Mouse (Mus musculus) mouse trophoblast stem cell (cell line): ENCODE measurements around the gene Hs6st2.

Experiments
- in situ Hi-C, 2 experiments: fragments of 300-500 bp; cut with MseI, MboI; formaldehyde crosslinking; loops; 2 replicates in 1 of 2; 3 replicates in 1 of 2; pipeline ENCODE4 v1.15.1; 2025

Hs6st2 gene

DNA sequence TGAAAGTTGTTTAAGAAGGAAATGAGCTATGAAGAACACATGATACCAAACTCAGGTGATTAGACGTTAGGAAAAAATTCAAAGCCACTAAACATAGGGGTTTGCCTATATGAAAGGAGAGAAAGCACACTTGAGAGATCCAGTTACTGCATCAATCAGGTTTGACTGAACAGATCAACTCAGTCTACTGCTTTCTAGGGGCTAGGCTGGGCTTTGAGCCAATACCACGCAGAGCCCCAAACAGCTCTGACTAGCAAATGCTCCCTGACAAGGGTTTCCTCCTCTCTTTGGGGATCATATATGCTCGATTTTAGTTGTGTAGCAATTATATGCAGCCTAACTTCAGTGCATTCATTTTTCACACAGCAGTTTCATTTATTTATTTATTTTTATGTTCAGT, 96.2 kb downstream of the Hs6st2 start:
- in situ Hi-C loops, result no loop called here

- in situ Hi-C loops, result no loop called here
Measured at GRCm38 (mm10) chrX:51581704-51582103, 100.0 kb downstream of the Hs6st2 start.

GRCm38 (mm10) chrX:51561880-51562279, 119.8 kb downstream of the Hs6st2 start:
- in situ Hi-C loops, result no loop called here

- in situ Hi-C loops, result no loop called here
Measured at GRCm38 (mm10) chrX:51539626-51540025, 142.0 kb downstream of the Hs6st2 start.

DNA sequence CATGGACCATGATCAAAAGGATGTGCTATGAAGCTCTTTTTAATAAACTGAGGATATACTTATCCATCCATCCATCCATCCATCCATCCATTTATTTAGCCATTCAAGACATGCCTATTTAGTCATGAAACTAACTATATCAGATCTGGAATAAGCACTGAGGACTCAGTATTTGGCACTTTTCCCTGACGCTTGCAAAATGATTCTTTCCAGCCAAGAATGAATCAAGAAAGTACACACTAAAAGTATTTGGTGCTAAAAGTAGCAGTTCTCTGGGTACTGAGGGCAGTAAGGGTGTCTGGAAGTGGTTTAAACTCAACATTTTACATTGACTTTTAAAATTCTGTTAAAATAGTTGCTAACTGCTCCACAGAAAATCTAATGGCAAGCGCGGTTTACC, 144.6 kb downstream of the Hs6st2 start:
- in situ Hi-C loops, result no loop called here

DNA sequence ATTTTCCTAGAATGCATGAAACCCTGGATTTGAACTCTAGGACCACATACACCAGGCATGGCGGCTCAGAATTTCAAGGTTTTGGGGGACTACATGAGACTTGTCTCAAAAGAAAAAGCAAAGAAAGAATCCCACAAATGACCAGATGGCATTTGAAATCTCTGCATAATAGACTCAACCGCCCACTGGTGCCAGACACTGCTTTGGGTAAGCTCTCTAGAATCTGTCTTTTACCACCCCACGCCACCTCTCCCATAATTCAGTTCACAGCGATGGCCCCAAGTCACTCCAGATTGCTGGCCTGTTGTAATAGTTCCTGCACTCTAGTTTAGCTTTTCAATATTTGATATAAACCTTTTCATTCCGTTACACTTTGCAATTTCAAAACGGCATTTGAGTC, 146.4 kb downstream of the Hs6st2 start:
- in situ Hi-C loops, result no loop called here

DNA sequence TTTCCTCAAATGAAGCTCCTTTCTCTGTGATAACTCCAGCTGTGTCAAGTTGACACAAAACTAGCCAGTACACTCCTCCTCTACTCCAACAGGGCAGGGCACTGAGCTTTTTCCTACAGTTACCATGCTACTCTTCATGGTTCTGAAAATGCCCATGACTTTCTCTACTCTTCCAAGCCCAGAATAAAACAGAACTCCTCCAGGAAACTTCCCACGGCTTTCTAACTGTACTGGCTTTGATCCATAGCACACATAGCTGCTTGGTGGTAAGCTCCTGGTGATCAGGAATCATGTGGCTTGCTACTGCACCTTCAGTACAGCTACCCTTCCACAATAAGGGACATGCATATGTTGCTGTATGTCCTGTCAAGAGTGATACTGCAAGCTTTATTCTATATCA, 150.5 kb downstream of the Hs6st2 start:
- in situ Hi-C loops, result no loop called here

DNA sequence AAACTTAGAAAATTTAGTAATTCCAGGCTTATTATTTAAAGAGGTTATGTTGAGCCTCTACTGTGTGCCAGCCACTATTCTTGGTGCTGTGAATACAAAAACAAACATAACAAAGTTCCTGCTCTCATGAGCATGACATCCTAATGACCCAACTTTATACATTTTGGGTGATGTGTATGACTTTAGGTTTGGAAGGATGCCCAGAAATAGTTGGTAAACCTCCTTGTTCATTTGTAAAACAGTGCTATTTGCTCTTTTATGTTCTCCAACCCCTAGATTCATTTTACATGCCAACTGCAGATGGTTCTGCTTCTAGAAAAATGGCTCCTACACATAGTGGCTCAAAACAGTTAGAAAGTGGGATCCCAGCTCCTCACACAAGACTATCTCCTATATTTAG, 153.1 kb downstream of the Hs6st2 start:
- in situ Hi-C loops, result no loop called here

DNA sequence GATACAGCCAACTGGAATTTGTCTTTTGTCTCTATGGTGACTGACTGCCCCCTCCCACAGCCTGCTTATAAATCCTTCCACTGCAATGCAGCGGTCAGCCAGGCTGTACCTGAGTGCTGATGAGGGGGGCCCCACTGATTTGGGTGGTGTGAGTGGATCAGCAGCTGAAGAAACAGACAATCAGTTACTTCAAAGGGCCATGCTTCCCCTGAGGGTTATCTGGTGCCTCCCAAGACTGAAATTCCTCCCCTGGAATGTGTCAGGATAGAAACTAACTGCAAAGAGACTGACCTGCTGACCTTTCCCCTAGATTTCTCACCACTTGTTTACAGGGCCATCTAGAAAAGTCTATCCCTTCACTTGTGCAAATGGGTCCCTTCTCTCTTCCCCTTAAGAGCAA, 166.8 kb downstream of the Hs6st2 start:
- in situ Hi-C loops, result no loop called here

- in situ Hi-C loops, result no loop called here
Measured at GRCm38 (mm10) chrX:51506526-51506925, 175.1 kb downstream of the Hs6st2 start.

DNA sequence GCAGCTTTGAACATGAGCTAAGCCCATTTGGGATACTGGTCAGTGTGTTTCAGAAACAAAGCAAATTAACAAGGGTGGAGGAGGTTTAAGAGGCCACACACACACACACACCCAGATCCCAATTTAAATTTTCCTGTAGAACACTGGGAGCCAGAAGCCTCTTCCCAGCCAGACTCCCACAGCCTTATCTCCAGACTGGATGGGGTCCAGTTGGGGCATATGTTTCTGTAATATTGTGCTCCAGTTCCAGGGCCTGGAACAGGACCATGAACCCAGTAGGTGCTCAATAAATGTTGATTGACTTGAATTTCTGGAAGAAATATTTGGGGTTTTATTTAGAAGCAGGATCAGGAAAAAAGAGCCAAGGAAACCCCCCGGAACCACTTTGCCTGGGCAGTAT, 176.0 kb downstream of the Hs6st2 start:
- in situ Hi-C loops, result no loop called here

GRCm38 (mm10) chrX:51503781-51504471, 177.7 kb downstream of the Hs6st2 start:
- in situ Hi-C loops, result no loop called here

GRCm38 (mm10) chrX:51497831-51498230, 183.8 kb downstream of the Hs6st2 start:
- in situ Hi-C loops, result no loop called here

- in situ Hi-C loops, result no loop called here
Measured at GRCm38 (mm10) chrX:51488374-51488773, 193.3 kb downstream of the Hs6st2 start.

DNA sequence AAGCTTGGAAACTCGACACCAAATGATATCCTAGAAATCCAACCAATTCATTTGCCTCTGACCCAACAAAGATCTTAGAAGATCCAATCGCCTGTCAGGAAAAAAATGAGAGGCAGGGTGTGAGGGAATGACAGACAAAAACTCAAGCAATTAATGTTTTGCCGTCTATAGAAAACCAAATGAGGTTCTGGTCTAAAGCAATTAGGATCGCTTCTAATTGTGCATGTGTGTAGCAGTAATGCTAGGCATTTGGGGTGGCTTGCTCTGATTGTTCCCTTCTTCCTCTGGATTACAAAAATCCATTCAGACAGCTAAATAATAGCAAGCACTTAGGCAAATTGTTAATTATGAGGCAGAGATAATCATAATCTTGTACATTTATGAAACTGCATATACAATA, 212.2 kb downstream of the Hs6st2 start:
- in situ Hi-C loops, result no loop called here

DNA sequence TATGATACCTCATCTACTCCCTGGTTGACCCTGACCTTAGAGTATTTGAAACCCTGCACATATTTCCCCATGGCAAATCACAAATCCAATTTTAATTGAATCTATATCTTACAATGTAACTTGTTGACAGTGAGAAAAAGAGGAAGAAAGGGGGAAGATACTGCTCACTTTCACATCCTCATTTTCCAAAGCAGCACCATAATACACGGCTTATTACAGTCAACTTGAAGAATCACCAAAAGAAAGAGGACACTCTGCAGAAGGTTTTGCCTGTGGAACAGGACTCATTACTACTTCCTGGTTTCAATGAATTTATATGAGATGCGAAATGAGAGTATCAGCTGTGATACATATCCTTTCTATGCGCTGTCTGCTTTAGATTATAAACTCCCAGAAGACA, 220.2 kb downstream of the Hs6st2 start:
- in situ Hi-C loops, result no loop called here

- in situ Hi-C loops, result no loop called here
Measured at GRCm38 (mm10) chrX:51443366-51443765, 238.3 kb downstream of the Hs6st2 start.

GRCm38 (mm10) chrX:51431706-51432105, 249.9 kb downstream of the Hs6st2 start:
- in situ Hi-C loops, result no loop called here

DNA sequence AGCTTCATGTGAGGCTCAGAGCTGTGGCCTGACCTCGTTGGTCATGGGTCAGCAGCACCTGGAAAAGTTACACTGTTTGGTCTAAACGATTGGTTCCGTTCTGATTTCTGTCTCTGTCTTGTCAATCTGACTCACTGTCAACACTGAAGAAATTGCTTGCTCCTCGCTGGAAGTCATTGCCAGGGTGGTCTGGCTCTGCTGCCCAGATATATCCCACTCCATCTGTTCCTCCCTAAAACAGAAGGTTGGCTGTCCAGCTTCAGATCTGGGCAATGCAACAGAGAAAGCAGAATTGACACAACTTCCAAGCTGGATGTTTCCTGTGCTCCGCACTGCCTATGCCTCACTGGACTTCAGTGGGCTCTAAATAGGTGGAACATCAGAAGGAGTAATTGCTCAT, 256.6 kb downstream of the Hs6st2 start:
- in situ Hi-C loops, result no loop called here

DNA sequence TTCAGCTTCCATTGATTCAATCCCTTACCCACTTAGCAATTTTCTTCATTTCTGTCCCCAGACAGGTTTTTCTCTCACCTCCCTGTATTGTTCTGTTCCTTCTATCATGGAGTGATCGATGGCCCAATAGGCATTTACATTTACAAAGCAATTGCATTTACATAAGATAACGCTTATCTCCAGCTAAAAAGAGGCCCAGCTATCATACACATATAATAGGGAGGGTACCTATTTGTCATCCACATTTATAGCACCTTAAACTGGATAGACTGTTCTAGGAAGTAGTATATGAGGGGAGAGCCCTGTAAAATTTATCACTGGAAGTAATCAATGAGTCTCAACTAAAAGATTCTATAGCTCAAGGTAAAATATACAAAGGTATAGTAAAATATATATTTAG, 271.4 kb downstream of the Hs6st2 start:
- in situ Hi-C loops, result no loop called here

DNA sequence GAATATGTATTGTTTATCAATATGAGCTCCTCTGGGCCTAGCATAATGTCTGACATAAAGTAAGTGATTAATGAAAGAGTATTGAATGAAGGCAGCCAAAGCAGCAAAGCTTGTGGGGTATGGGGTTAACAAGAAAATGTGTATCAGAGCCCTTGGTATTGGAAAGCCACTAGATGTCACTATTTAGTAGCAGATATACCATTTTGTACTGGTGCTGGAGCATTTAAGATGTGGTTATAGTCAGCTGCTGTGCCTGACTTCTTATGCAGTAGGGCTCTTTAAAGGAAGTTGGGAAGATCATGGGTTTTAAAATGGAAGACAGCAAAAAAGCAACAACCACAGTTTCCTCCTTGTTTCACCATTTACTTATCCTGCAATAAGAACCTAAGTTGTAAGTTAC, 284.2 kb downstream of the Hs6st2 start:
- in situ Hi-C loops, result loop anchor here in 1 of 2 experiments (25.0 kb wide), 1 partner anchor 735 kb away; no protein-coding TSS in a partner anchor

- in situ Hi-C loops, result loop anchor here in 1 of 2 experiments (10.0 to 25.0 kb wide), 3 partner anchors 187 to 712 kb away; no protein-coding TSS in a partner anchor
Measured at GRCm38 (mm10) chrX:51374670-51375069, 307.0 kb downstream of the Hs6st2 start.

- in situ Hi-C loops, result loop anchor here in 1 of 2 experiments (10.0 to 25.0 kb wide), 2 partner anchors 185 to 298 kb away; no protein-coding TSS in a partner anchor
Measured at GRCm38 (mm10) chrX:51372477-51373239, 309.0 kb downstream of the Hs6st2 start.
